Mouse (Mus musculus) neural tube, embryonic 14.5 days (tissue): ENCODE measurements around the gene Hyal1. TPM values are rescaled to one million over a fixed set of nuclear protein-coding genes. Genes with fewer than 3 reads are reported as not detected.
A peak's percentile ranks its signal among the peaks of the same experiment; 100 is the strongest.

ENCODE experiments used
- ATAC-seq: fragments of 200-750 bp; cut with Nextera tagmentation; 2 replicates; pipeline ENCODE4 v1.8.0; 2017; ENCODE audit warnings: low read depth, mild to moderate bottlenecking, moderate TSS enrichment, moderate library complexity
- H3K27ac ChIP-seq: fragments of 300-500 bp; sonication (generic); 2 replicates; pipeline ENCODE4 v1.5.1; 2014; ENCODE audit warnings: low read depth, mild to moderate bottlenecking, control low read depth, low read length, moderate library complexity, mixed read lengths
- H3K27me3 ChIP-seq: fragments of 300-500 bp; sonication (generic); 2 replicates; pipeline ENCODE4 v1.6.1; 2014; ENCODE audit warnings: low read length; ENCODE audit not compliant: control insufficient read depth, insufficient read depth
- H3K36me3 ChIP-seq: fragments of 300-500 bp; sonication (generic); 2 replicates; pipeline ENCODE4 v1.6.1; 2014; ENCODE audit warnings: low read length, mixed read lengths; ENCODE audit not compliant: control insufficient read depth, insufficient read depth
- H3K4me1 ChIP-seq: fragments of 300-500 bp; sonication (generic); 2 replicates; pipeline ENCODE4 v1.6.1; 2014; ENCODE audit warnings: low read length; ENCODE audit not compliant: control insufficient read depth, insufficient read depth
- H3K4me2 ChIP-seq: fragments of 300-500 bp; sonication (generic); 2 replicates; pipeline ENCODE4 v1.6.1; 2014; ENCODE audit warnings: mild to moderate bottlenecking, low read depth, low read length, control low read depth
- H3K4me3 ChIP-seq: fragments of 300-500 bp; sonication (generic); 2 replicates; pipeline ENCODE4 v1.5.1; 2014; ENCODE audit warnings: low read depth, low read length, control low read depth, mixed read lengths
- H3K9ac ChIP-seq: fragments of 300-500 bp; sonication (generic); replicated peaks from 2 replicates; pipeline ENCODE4 v1.6.1; 2014; ENCODE audit warnings: low read depth, mild to moderate bottlenecking, control low read depth, low read length, mixed read lengths
- H3K9me3 ChIP-seq: fragments of 300-500 bp; sonication (generic); 2 replicates; pipeline ENCODE4 v1.6.1; 2016; ENCODE audit warnings: low read length; ENCODE audit not compliant: control insufficient read depth
- WGBS: fragments of 180-500 bp; shearing (Covaris S2); extraction: QIAGEN DNeasy Blood & Tissue Kit; methylation state at CpG from one replicate; pipeline ENCODE4 v1.1.7; 2014; 5-methylcytosine and 5-hydroxymethylcytosine counted together
- polyA plus RNA-seq: library from polyadenylated mRNA; unstranded; fragments of >200 nt; fragmentation: Nextera tagmentation; extraction: Ambion mirVana; gene quantifications from 2 replicates; pipeline ENCODE4 v1.2.1, GENCODE M21; 2014

The Hyal1 gene
- polyA plus RNA-seq, 1 experiment from 2014 or later = 3.1 TPM

DNA sequence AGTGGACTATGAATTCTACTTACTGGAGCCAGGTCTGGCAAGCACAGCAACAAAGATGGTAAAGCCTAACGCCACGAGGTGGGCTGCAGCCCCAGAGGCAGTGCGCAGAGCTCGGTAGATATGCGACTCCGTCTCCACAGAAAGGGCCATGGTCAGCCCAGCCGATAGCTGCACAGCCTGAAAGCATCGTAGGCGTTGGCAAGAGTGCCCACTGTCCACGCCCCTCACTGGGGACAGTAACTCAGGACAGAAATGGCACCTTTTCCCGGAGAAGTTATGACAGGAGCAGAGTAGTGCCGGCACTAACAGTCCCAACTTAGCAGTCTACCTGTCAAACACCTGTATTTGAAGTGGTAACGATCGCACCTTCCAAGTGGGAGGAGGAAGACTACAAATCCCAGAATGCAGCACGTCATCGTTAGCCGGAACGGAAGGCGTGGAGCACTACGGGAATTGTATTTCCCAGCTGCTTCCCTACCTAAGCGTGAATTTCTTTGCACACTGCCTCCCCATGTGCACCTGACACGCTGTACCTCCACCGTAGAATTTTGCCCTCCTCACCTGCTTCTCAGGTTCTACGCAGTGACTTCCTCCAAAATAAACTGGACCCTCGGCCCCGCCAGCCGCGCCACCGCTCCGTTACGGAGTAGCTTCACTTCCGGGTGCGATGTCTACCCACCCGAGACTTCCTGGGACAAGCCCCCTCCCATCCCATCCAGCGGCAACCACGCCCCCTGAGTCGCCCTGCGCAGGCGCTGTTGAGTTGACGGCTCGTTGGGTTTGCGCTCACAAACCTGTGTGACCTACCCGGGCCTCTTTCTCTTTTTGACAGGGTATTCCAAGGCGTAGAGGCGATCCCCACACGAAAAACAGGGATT, 35.0 kb upstream of the Hyal1 start, which contains the start of the genes Cyb561d2 and Nprl2:
TSS of gene Cyb561d2 (minus strand) at position 720 of the 878 bp plus-strand sequence.
TSS of gene Nprl2 (plus strand) at position 753 of the 878 bp plus-strand sequence.
- peaks cover 33% of the 10 kb centered on the region for H3K36me3 ChIP-seq
- peaks cover 24% of the 10 kb centered on the region for H3K4me1 ChIP-seq
- 0 out of 2 replicates have a peak within 1 kb of the TSS, but pooled peaks have one; percentile 44 for H3K27ac ChIP-seq
- peak; percentile 84 for ATAC-seq
- peak within 1 kb of the TSS; percentile 60 for H3K4me3 ChIP-seq
- H3K4me2 ChIP-seq = peak within 1 kb of the TSS; percentile 85
- H3K9ac ChIP-seq = peak within 1 kb of the TSS; percentile 54
- WGBS = 1% methylated on average over 46 of the region's 46 CpGs
- no peaks in the 10 kb centered on the region for H3K9me3 ChIP-seq
- H3K27me3 ChIP-seq = no peaks in the 10 kb centered on the region

DNA sequence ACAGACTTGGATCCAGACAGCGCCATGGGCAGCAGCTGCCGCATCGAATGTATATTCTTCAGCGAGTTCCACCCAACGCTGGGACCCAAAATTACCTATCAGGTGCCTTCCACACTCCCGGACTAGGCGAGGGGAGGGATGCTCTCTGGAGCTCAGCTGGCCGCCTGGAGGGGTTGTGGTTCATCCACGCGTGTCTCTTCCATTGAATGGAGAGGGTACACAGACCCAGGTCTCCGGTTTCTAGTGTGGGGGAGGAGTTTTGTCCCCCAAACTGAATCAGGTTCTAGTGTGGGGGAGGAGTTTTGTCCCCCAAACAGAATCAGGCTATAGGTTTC, 34.4 kb upstream of the Hyal1 start:
- WGBS = 2% methylated on average over 11 of the region's 11 CpGs
- Histone ChIP-seq H3K27me3 (no peaks in the 10 kb centered on the region), H3K4me1 (peaks cover 23% of the 10 kb centered on the region), H3K36me3 (peaks cover 33% of the 10 kb centered on the region), H3K9ac (peak overlapping the region; percentile 54), H3K4me2 (peak overlapping the region; percentile 58), H3K9me3 (no peaks in the 10 kb centered on the region), H3K4me3 (peak overlapping the region; percentile 60), H3K27ac (no peak overlapping the region)
- ATAC-seq = peak; percentile 15

DNA sequence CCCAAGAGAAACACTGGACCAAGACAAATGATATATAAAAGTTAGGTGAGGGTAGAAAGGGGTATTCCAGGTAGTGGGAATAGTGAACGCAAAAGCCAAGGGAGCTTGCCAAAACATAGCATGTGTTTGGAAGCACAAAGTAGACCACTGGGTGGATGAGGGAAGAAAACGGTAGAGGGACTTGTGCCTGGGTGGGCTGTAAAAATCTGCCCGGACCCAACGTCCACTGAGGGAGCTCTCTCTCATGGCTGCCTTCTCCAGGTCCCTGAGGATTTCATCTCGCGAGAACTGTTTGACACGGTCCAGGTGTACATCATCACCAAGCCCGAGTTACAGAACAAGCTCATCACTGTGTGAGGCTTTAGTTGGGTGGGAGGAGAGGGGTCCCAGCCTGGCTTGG, 34.0 kb upstream of the Hyal1 start:
- peaks cover 32% of the 10 kb centered on the region for H3K36me3 ChIP-seq
- peak overlapping the region; percentile 60 for H3K4me3 ChIP-seq
- no peak overlapping the region for H3K27ac ChIP-seq
- ATAC-seq = no peak
- H3K9ac ChIP-seq = 0 out of 2 replicates have a peak overlapping the region, but pooled peaks have one; percentile 54
- peaks cover 25% of the 10 kb centered on the region for H3K4me1 ChIP-seq
- no peaks in the 10 kb centered on the region for H3K27me3 ChIP-seq
- H3K9me3 ChIP-seq = no peaks in the 10 kb centered on the region
- H3K4me2 ChIP-seq = peak overlapping the region; percentile 58
- 44% methylated on average over 8 of the region's 8 CpGs for WGBS

DNA sequence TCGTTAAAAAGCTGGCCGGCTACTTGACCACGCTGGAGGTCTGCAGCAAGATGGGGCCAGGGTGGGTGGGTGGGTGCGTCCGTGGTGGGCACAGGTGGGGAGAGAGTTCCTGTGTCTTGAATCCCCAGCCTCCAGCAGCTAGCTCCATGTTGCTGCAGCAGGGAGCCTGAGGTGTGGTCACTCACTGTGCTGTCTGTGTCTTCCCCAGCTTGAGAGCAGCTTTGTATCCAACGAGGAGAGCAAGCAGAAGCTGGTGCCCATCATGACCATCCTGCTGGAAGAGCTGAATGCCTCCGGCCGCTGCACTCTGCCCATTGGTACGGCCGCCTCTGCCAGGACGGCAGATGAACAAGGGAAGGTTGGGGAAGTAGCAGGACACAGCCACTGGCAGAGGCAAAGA, 33.4 kb upstream of the Hyal1 start:
- Histone ChIP-seq H3K27ac (no peak overlapping the region), H3K4me1 (peaks cover 25% of the 10 kb centered on the region), H3K36me3 (peaks cover 27% of the 10 kb centered on the region), H3K27me3 (no peaks in the 10 kb centered on the region), H3K4me2 (no peak overlapping the region), H3K9ac (no peak overlapping the region), H3K4me3 (no peak overlapping the region), H3K9me3 (no peaks in the 10 kb centered on the region)
- no peak for ATAC-seq
- WGBS = 86% methylated on average over 11 of the region's 11 CpGs

GRCm38 (mm10) chr9:107544196-107544700, 32.5 kb upstream of the Hyal1 start:
- Histone ChIP-seq H3K4me3 (no peak overlapping the region), H3K4me1 (peaks cover 25% of the 10 kb centered on the region), H3K4me2 (no peak overlapping the region), H3K36me3 (peaks cover 17% of the 10 kb centered on the region), H3K27me3 (no peaks in the 10 kb centered on the region), H3K9ac (no peak overlapping the region), H3K27ac (no peak overlapping the region), H3K9me3 (no peaks in the 10 kb centered on the region)
- WGBS = 95% methylated on average over 17 of the region's 17 CpGs
- no peak for ATAC-seq

DNA sequence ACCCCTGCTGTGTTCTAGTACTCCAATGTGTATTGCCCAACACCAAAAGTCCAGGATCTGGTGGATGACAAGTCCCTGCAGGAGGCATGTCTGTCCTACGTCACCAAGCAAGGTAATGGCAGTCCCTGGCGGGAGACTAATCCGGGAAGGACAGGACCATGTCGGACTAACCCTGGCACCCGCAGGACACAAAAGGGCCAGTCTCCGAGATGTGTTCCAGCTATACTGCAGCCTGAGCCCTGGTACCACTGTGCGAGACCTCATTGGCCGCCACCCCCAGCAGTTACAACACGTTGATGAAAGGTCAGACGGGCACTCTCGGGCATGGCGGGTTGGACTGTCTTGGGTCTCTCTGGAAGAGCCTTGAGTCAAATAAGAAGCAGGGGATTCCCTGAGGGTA, 32.0 kb upstream of the Hyal1 start:
- no peak for ATAC-seq
- Histone ChIP-seq H3K9ac (no peak overlapping the region), H3K27ac (no peak overlapping the region), H3K4me2 (no peak overlapping the region), H3K27me3 (no peaks in the 10 kb centered on the region; the same call in 1 of the 2 replicates), H3K4me1 (peaks cover 25% of the 10 kb centered on the region), H3K36me3 (peaks cover 15% of the 10 kb centered on the region), H3K4me3 (no peak overlapping the region), H3K9me3 (no peaks in the 10 kb centered on the region)
- 95% methylated on average over 12 of the region's 12 CpGs for WGBS

- no peaks in the 10 kb centered on the region; the same call in 1 of the 2 replicates for H3K27me3 ChIP-seq
- 89% methylated on average over 10 of the region's 10 CpGs for WGBS
- H3K9me3 ChIP-seq = no peaks in the 10 kb centered on the region
- H3K27ac ChIP-seq = no peak overlapping the region
- H3K4me1 ChIP-seq = peaks cover 25% of the 10 kb centered on the region
- H3K4me3 ChIP-seq = no peak overlapping the region
- peaks cover 11% of the 10 kb centered on the region for H3K36me3 ChIP-seq
- no peak overlapping the region for H3K9ac ChIP-seq
- no peak overlapping the region for H3K4me2 ChIP-seq
- ATAC-seq = no peak
Measured at GRCm38 (mm10) chr9:107545199-107545598, 31.5 kb upstream of the Hyal1 start.

- H3K4me2 ChIP-seq = no peak overlapping the region
- no peak for ATAC-seq
- WGBS = 3% methylated on average over 3 of the region's 3 CpGs
- no peak overlapping the region for H3K4me3 ChIP-seq
- H3K27ac ChIP-seq = no peak overlapping the region
- H3K9me3 ChIP-seq = no peaks in the 10 kb centered on the region
- H3K36me3 ChIP-seq = peaks cover 11% of the 10 kb centered on the region
- H3K4me1 ChIP-seq = peaks cover 25% of the 10 kb centered on the region
- peaks cover 3% of the 10 kb centered on the region for H3K27me3 ChIP-seq
- H3K9ac ChIP-seq = no peak overlapping the region
Measured at GRCm38 (mm10) chr9:107545602-107546001, 31.1 kb upstream of the Hyal1 start.

DNA sequence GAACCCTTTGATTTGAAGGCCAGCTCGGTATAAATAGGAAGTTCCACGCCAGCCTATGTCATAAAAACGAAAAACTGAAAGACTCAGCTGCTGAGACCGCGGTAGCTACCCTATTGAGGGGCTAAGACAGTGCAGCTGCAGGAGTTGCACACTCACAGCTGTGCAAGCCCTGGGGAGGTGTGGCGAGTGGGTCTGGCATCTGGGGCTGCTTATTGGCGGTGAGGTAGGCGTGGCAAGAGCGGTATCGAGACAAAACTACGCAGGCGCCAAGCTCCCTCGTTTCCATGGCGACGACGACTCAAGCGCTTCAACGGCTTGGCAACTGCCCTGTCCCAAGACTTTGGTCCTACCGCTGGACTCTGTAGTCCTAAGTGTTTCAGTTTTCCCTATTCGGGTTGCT, 29.7 kb upstream of the Hyal1 start, which contains the start of gene Zmynd10:
TSS of gene Zmynd10 (plus strand) at position 273 of the 400 bp plus-strand sequence.
- peak within 1 kb of the TSS; percentile 21; the same call in 1 of the 2 replicates for H3K9ac ChIP-seq
- no peaks in the 10 kb centered on the region for H3K9me3 ChIP-seq
- 2% methylated on average over 20 of the region's 20 CpGs for WGBS
- ATAC-seq = peak; percentile 59
- peaks cover 14% of the 10 kb centered on the region for H3K27me3 ChIP-seq
- peaks cover 24% of the 10 kb centered on the region for H3K4me1 ChIP-seq
- peaks cover 11% of the 10 kb centered on the region for H3K36me3 ChIP-seq
- 0 out of 2 replicates have a peak within 1 kb of the TSS, but pooled peaks have one; percentile 16 for H3K4me3 ChIP-seq
- peak within 1 kb of the TSS; percentile 40 for H3K4me2 ChIP-seq
- H3K27ac ChIP-seq = no peak within 1 kb of the TSS; the same call in 1 of the 2 replicates
